Mouse (Mus musculus): ENCODE measurements around the gene Kif1b. TPM values are rescaled to one million over a fixed set of nuclear protein-coding genes. Genes with fewer than 3 reads are reported as not detected.
A peak's percentile ranks its signal among the peaks of the same experiment; 100 is the strongest.

Kif1b gene
- total RNA-seq (2012; rRNA removed) (8.8 and 9.1 TPM in 2 replicates), polyA plus RNA-seq (2012; ENCODE audit: insufficient read depth in 1 of 2, insufficient read length in 2 of 2, low read depth in 1 of 2, low replicate concordance in 2 of 2, missing spikeins in 1 of 2) (10 to 100 TPM; 16.3 to 20.2 TPM)

DNA sequence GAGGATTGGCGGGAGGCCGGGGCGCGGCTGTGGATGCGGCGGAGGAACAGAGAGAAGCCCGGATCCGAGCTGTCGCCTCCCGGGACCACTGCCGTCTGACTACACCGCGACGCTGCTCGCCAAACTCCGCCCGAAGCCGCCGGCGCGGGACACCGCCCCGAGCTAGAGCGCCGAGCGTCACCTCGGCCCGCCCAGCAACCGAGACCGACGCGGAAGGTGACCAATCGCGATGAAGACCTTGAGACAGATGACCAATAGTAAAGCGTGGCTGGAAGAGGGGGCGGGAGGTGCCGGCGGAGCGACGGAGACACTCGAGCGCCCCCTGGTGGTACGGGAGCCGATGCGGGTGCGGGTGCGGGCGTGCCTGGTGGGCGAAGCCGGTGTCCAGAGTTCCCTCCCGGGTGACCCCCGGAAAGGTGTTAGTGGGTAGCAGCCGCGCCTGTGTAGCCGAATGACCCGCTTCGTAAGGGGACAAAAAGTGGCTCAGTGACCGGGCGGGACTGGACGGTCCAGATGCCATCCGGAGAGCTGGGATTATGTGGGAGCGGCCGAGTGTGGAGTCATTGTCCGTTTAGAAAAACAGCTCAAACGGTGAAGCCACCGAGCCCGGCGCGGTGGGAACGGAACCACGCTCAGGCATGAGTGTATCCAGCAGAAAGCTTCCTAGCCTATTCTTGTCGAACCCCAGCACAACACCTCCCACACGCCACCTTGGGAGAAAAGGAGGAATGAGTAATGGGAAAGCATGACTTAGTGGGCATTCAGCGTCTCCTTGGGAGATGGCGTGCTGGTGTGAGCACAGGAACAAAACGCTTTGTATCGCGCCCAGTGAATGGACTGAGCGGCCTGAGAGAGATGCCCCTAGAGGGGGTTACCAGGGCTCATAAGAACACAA is at the start of gene Kif1b:
Gene Kif1b, minus strand, starts transcription at position 98 of the 895 bp plus-strand sequence.
- peak; percentile 95 for DNase-seq (ENCODE audit: low read depth, low spot score)
- Histone ChIP-seq H3K4me3 (ENCODE audit: control insufficient read depth in 1 of 2, insufficient read depth in 1 of 2, low read depth in 2 of 2, low read length in 2 of 2) (peak within 1 kb of the TSS; percentile 76 to 91), H3K79me2 (ENCODE audit: control insufficient read depth, insufficient read depth, low read length, poor library complexity) (peaks cover 5% of the 10 kb centered on the region), H3K27ac (ENCODE audit: control insufficient read depth, low read depth, low read length) (no peak within 1 kb of the TSS), H3K4me1 (ENCODE audit: control insufficient read depth in 1 of 2, insufficient read depth in 2 of 2, low read length in 2 of 2) (peaks cover 4 to 13% of the 10 kb centered on the region in 2 experiments), H3K9ac (ENCODE audit: control insufficient read depth, low read depth, low read length, poor library complexity, severe bottlenecking) (peak within 1 kb of the TSS; percentile 82), H3K27me3 (ENCODE audit: control insufficient read depth in 1 of 2, insufficient read depth in 2 of 2, low read length in 2 of 2) (no peaks in the 10 kb centered on the region), H3K36me3 (ENCODE audit: control insufficient read depth in 1 of 2, insufficient read depth in 2 of 2, low read length in 2 of 2) (peaks cover 0 to 3% of the 10 kb centered on the region in 2 experiments; a peak in 1 of 4 replicates), H3K9me3 (replicated peaks; ENCODE audit: insufficient read depth, low read length) (no peaks in the 10 kb centered on the region)
- peak; percentile 79 for TF ChIP-seq CHD2 (IDR thresholded peaks at IDR 0.05; ENCODE audit: low read length)
- peak; percentile 72 to 98 (median 84) for TF ChIP-seq CTCF (IDR thresholded peaks at IDR 0.05 in 2 of 3, conservative IDR thresholded peaks at IDR 0.05 in 1 of 3; ENCODE audit: control insufficient read depth in 1 of 3, insufficient read depth in 1 of 3, low read depth in 2 of 3, low read length in 3 of 3, poor library complexity in 1 of 3, severe bottlenecking in 1 of 3)
- no peak for TF ChIP-seq ZC3H11A (IDR thresholded peaks at IDR 0.05; ENCODE audit: low read depth, low read length)
- no peak for TF ChIP-seq GATA1 (IDR thresholded peaks at IDR 0.05; ENCODE audit: low read depth, low read length)
- TF ChIP-seq NELFE (IDR thresholded peaks at IDR 0.05; ENCODE audit: low read depth, low read length), result peak; percentile 74
- peak; percentile 39; the same call in 1 of the 2 replicates for TF ChIP-seq TBP (IDR thresholded peaks at IDR 0.05; ENCODE audit: low read depth, low read length)
- no peak for TF ChIP-seq UBTF (IDR thresholded peaks at IDR 0.05; ENCODE audit: borderline replicate concordance, insufficient read depth, low read depth, low read length)
- TF ChIP-seq TCF12 (IDR thresholded peaks at IDR 0.05; ENCODE audit: low read depth, low read length), result 0 out of 2 replicates have a peak, but pooled peaks have one; percentile 47
- TF ChIP-seq POLR2AphosphoS5 (IDR thresholded peaks at IDR 0.05; ENCODE audit: borderline replicate concordance, low read depth, low read length), result no peak
- TF ChIP-seq ELF1 (IDR thresholded peaks at IDR 0.05; ENCODE audit: low read depth, low read length), result no peak
- TF ChIP-seq SIN3A (IDR thresholded peaks at IDR 0.05; ENCODE audit: low read length), result peak; percentile 78; the same call in 1 of the 2 replicates
- TF ChIP-seq GABPA (IDR thresholded peaks at IDR 0.05; ENCODE audit: low read depth, low read length), result no peak
- TF ChIP-seq USF2 (IDR thresholded peaks at IDR 0.05; ENCODE audit: borderline replicate concordance in 1 of 2, insufficient read depth in 1 of 2, low read depth in 1 of 2, low read length in 2 of 2), result no peak
- TF ChIP-seq MXI1 (IDR thresholded peaks at IDR 0.05; ENCODE audit: low read depth, low read length), result peak; percentile 25; the same call in 1 of the 2 replicates
- TF ChIP-seq ZKSCAN1 (IDR thresholded peaks at IDR 0.05; ENCODE audit: low read depth, low read length), result no peak
- no peak for TF ChIP-seq ZNF384 (IDR thresholded peaks at IDR 0.05; ENCODE audit: low read depth, low read length)
- no peak for TF ChIP-seq E2F4 (IDR thresholded peaks at IDR 0.05; ENCODE audit: borderline replicate concordance, low read depth, low read length)
- TF ChIP-seq ZMIZ1 (IDR thresholded peaks at IDR 0.05; ENCODE audit: low read depth, low read length), result peak; percentile 83; the same call in 1 of the 2 replicates
- TF ChIP-seq JUND (IDR thresholded peaks at IDR 0.05; ENCODE audit: low read depth, low read length), result no peak
- no peak for TF ChIP-seq MYB (IDR thresholded peaks at IDR 0.05; ENCODE audit: low read depth, low read length)
- no peak for TF ChIP-seq ETS1 (IDR thresholded peaks at IDR 0.05; ENCODE audit: low read depth, low read length)
- no peak for TF ChIP-seq MAFK (IDR thresholded peaks at IDR 0.05; ENCODE audit: borderline replicate concordance, low read depth, low read length)
- TF ChIP-seq MAZ (IDR thresholded peaks at IDR 0.05; ENCODE audit: low read depth, low read length), result peak; percentile 51; the same call in 1 of the 2 replicates
- no peak for TF ChIP-seq CHD1 (IDR thresholded peaks at IDR 0.05; ENCODE audit: low read depth, low read length)
- TF ChIP-seq POLR2A (IDR thresholded peaks at IDR 0.05; ENCODE audit: control insufficient read depth in 1 of 2, insufficient read depth in 1 of 2, low read depth in 1 of 2, low read length in 2 of 2, poor library complexity in 1 of 2), result peak; percentile 78 to 82
- TF ChIP-seq HCFC1 (IDR thresholded peaks at IDR 0.05; ENCODE audit: low read depth, low read length), result 0 out of 2 replicates have a peak, but pooled peaks have one; percentile 69
- TF ChIP-seq TAL1 (IDR thresholded peaks at IDR 0.05; ENCODE audit: low read length), result no peak
- TF ChIP-seq MAX (IDR thresholded peaks at IDR 0.05; ENCODE audit: low read length), result peak; percentile 11; the same call in 1 of the 2 replicates
- peak; percentile 49 for TF ChIP-seq NRF1 (IDR thresholded peaks at IDR 0.05; ENCODE audit: insufficient read depth, low read depth, low read length, poor library complexity, severe bottlenecking)
- TF ChIP-seq SMC3 (IDR thresholded peaks at IDR 0.05; ENCODE audit: low read depth, low read length), result peak; percentile 45
- no peak for TF ChIP-seq MEF2A (IDR thresholded peaks at IDR 0.05; ENCODE audit: extremely low read depth, insufficient replicate concordance, low read depth, low read length, poor library complexity, severe bottlenecking)
